Mouse (Mus musculus): ENCODE data around the gene Eps15l1.

Eps15l1 gene

DNA sequence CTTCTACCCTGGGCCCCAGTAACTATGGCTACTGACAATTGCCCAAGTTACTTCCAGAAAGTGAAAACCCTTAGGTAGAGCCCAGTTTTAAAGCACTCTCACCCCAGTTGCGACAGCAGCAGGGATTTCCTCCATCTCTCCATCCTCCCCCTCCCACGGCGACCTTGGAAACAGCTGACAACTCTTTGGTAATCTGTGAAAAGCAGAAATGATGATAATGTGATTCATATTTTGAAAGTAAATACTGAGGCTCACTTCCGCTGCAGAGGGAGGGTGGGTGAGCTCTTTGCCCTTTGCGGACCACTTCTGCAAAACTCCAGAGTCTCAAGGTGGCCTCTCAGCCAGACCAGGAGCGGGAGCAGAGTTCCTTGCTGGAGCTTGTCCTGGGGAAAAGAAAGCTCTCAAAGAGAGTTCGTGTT is 98.8 kb downstream of the Eps15l1 start:
- ATAC-seq (ENCODE audit: insufficient number of reproducible peaks, low FRiP score, low TSS enrichment) = no peak

DNA sequence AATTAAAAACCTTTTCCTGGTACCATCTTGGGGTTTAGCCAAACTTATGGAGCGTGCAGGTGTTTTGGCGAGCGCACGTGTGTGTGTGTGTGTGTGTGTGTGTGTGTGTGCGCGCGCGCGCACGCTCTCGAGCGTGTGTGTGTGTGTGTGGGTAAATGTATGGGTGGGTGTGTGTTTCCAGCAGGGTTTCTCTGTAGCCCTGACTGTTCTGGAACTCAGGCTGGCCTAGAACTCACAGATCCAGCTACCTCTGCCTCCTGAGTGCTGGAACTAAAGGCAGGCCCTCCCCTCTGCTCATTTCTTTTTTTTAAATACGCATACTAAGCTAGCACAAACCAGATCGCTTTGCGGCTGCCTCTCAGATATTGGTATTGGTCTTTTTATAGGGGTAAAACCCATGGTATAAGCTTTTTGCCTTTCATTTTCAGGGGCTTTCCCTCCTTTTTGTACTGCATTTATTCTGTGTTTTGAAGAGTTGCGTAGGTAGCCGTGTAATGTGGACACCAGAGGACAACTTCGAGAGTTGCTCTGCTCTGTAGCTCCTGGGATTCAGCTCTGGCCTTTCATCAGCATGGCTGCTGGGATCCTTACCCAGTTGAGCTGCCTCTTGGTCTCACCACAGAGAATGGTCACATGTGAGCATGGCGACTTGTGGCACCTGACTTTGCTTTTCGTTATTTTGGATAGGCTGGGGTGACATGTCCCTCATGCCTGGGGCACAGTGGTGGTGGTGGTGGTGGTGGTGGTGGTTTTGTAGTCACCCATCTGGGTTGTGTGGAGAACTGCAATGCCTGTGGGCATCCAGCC is 99.4 kb downstream of the Eps15l1 start:
- no peak for ATAC-seq (ENCODE audit: insufficient number of reproducible peaks, low FRiP score, low TSS enrichment)

DNA sequence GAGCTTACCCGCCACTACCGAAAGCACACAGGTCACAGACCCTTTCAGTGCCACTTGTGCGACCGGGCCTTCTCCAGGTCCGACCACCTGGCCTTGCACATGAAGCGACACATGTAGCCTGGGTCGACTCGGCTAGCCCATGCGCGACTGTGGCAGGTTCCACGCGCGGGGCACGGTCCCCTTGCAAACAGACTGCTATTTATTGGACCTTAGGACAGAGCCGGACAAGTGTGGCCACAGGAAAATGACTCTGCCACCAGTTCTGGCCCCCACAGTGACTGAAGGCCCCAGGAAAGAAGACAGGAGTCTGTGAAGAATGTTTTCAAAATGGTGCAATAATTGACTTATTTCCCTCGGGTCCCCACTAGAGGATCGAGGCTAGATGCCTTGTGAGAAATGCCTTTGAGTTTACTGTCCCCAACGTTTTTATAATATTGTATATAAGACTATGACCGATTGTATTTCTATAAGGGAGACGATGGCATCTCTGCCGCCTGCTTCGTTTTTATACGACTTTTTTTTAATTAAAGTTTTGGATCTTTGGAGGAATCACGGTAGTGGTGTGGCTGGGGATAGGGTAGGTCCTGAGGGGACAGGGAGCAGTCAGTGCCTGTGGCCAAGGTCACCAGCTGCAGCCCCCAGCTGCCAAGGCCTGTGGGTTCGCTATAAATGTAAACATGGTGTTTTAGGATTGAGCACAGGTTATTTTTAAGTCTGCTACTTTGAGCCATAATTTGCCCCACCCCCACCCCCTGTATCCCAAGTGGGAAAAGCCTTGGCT is 100.3 kb downstream of the Eps15l1 start:
- no peak for ATAC-seq (ENCODE audit: insufficient number of reproducible peaks, low FRiP score, low TSS enrichment)

DNA sequence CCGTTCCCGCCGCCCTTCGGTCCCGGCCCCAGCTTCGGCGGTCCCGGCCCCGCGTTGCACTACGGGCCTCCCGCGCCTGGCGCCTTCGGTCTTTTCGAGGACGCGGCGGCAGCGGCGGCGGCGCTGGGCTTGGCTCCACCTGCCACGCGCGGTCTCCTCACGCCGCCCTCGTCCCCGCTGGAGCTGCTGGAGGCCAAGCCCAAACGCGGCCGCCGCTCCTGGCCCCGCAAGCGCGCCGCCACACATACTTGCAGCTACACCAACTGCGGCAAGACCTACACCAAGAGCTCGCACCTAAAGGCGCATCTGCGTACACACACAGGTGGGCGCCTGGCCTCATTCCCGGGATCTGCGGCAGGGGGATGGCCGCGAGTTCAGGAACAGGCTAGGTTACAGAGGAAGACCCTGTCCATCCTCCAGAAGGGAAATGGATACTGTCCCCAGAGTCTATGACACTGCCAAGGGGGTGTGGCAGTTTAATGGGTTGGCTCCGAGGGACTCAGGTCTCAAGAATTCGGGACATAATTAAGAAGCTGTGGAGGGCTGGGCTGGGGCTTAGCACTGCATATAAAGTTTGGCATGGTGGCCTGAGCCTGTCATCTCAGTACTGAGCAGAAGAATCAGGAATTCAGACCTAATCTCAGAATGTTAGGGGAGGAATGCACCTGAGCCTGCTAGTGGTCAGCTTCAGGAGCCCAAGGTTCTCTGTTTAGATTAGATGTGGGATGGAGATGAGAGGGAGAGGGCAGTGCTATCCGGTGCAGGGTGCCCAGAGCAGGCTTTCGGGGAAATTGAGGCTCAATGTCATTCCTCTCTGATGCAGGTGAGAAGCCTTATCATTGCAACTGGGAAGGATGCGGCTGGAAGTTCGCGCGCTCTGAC is 101.1 kb downstream of the Eps15l1 start:
- ATAC-seq (ENCODE audit: insufficient number of reproducible peaks, low FRiP score, low TSS enrichment) = no peak

DNA sequence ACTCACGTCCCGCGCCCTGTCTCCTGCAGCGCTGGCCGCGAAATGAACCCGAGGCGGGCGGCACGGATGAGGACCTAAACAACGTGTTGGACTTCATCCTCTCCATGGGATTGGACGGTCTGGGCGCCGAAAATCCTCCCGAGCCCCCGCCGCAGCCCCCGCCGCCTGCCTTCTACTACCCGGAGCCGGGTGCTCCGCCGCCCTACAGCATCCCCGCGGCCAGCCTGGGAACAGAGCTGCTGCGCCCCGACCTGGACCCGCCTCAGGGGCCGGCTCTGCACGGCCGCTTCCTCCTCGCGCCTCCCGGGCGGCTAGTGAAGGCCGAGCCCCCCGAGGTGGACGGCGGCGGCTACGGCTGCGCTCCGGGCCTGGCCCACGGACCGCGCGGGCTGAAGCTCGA is 101.9 kb downstream of the Eps15l1 start:
- no peak for ATAC-seq (ENCODE audit: insufficient number of reproducible peaks, low FRiP score, low TSS enrichment)

DNA sequence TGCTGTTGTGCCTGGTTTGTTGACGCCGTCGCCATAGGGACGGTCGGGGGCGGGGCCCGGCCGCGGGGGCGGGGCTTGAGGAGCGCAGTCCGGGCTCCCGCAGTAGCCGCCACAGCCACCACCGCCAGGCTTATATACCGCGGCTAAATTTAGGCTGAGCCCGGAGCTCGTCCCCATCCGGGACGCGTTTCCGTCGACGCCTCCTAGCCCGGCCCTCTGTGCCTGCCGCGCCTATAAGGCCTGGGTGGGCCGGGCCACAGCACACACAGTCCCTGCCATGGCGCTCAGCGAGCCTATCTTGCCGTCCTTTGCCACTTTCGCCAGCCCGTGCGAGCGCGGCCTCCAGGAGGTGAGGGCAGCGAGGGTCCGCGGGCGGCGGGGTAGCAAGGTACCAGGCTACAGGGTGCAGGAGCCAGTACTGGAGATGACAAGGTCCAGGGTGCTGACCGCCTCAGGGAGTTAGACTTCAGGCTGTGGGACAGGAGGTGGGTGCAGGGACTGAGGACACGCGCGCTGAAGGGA is 102.4 kb downstream of the Eps15l1 start, which contains the start of gene Klf2:
Klf2 (plus strand) TSS at position 233 of the 522 bp plus-strand sequence.
- peak; percentile 59 for ATAC-seq (ENCODE audit: insufficient number of reproducible peaks, low FRiP score, low TSS enrichment)

DNA sequence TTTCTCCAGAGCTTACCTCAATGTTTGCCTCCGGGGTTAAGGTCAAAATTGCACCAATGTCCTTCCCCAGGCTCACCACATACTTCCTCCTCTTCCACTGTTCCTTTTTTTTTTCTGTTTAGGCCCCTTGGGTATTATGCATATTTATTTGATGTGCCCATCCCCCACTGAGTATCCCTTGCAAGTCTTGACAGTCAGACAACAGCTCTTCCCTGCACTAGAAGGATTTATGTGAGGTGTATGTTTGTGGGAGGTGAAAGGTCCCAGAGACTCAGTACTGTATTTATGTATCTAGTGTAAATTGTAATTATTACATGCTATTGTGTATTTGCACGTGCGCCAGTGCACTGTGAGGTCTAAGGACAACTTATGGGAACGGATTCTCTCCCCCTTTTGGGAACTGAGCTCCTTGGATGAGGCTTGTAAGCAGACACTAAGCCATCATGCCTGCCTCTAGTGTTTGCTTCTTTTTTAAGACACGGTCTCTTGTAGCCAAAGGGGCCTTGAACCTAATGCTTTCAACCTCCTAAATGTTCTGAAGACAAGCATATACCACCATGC is 103.4 kb downstream of the Eps15l1 start:
- no peak for ATAC-seq (ENCODE audit: insufficient number of reproducible peaks, low FRiP score, low TSS enrichment)

DNA sequence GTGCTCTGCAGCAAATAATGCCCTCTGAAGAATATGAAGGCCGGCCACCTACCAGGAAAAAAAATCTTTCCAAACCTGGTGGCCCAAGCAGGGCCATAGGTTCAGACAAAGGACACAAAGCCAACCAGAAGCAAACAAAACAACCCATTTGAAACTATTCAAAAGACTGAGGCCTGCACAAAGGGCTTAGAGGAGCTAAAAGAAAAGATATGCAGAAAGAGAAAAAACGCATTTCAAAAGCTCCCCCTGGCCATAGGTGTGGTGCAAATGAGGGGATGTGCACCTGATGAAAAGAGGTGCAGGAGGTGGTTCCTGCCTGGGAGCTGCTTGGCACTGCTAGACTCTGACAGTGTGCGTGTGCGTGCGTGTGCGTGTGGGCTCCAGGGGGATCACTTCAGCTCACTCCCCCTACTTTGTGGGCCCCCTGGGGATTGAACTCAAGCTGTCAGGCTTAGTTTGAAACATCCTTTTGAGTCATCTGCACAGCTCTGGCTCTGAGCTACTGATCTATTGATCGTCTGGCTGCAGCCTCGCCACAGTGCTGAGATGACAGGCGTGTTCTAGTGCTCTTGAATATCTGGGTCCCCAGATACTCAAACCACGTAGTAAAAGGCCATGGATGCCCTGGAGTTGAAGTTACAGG is 105.1 kb downstream of the Eps15l1 start:
- no peak for ATAC-seq (ENCODE audit: insufficient number of reproducible peaks, low FRiP score, low TSS enrichment)

DNA sequence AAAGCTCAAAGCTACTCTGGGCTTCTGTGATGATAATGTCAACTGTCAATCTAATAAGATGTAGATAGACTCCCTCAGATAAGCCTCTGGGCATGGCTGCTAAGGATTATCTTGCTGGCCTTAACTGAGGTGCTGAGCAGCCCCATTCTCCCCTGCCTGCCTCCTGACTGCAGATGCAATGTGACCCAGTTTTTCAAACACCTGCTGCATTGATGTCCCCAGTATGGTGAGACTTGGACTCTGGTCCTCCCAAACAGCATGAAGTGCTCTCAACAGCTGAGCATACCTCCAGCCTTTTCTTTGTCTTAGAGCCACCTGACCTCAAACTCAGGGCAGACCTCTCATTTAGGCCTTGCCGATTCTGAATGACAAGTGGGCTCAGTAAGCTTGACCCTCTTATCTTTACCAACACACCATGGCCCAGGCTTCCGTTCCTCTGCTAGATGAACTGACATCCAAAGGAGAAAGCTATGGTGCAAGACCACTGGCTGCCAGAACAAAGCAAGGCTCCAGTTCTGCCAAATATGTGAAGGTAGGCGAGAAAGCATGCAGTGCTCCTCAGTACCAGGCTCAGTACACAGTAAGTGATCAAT is 108.2 kb downstream of the Eps15l1 start:
- ATAC-seq (ENCODE audit: insufficient number of reproducible peaks, low FRiP score, low TSS enrichment) = no peak

DNA sequence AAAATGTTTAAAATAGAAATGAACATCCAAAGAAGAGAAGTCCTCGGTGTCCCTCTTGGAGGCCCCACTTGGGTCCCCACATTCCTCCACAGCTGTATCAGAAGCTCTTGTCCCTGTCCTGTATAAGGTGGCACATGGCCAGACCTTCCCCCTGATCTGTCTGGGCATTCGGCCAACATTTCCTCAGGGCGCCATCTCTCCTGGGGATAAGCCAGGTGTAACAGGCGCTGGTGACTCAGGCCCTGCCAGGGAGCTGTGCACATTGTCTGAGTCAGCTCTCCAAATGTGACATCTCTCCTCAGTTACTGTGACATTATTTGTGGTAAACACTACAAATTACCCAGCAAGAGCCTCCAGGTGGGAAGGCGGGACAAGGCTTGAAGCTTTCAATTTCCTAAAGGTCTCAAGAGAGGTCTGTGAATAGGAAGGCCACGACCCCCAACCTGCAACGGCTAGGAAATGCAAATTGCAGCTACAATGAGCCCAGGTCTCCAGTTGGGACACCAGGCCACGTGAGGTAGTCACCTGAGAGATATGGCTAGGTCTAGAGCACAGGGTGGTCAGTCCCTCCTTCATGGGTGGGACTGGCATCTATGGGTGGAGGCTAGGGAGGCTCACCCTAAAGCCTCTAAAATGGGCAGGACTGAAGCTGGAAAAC is 110.3 kb downstream of the Eps15l1 start:
- peak; percentile 86 for ATAC-seq (ENCODE audit: insufficient number of reproducible peaks, low FRiP score, low TSS enrichment)

DNA sequence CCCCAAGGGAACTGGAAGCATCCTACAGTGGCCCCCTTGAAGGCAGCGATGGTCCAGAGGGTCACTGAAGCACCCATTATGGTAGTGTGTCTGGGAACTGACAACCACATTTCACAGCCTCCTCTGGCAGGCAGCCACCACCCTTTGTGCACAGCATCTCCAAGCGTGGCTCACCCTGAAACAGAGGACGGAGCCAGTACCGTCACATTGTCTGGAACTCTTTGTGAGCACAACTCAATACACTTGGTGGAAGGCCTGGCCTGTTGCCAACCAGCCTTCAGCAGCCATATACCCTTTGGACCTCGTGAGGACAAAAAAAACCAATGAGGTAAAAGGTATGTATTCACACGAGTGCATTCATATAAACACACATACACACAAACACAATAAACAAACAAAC is 113.0 kb downstream of the Eps15l1 start:
- no peak for ATAC-seq (ENCODE audit: insufficient number of reproducible peaks, low FRiP score, low TSS enrichment)

DNA sequence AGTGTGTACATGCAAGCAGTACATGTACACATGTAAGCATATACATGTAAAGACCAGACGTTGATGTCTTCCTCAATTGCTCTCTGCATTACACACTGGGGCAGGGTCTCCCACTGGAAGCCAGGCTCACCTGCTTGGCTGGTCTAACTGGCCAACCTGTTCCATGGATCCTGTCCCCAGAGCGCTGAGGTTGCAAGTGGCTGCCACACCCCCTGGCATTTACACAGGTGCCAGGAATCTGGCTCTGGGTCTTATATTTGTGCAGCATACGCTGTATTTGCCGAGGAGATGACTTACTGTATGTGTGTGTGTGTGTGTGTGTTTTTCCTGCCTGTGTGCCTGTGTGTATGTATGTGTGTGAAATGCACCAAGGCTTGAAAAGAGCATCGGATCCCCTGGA is 114.3 kb downstream of the Eps15l1 start:
- no peak for ATAC-seq (ENCODE audit: insufficient number of reproducible peaks, low FRiP score, low TSS enrichment)

DNA sequence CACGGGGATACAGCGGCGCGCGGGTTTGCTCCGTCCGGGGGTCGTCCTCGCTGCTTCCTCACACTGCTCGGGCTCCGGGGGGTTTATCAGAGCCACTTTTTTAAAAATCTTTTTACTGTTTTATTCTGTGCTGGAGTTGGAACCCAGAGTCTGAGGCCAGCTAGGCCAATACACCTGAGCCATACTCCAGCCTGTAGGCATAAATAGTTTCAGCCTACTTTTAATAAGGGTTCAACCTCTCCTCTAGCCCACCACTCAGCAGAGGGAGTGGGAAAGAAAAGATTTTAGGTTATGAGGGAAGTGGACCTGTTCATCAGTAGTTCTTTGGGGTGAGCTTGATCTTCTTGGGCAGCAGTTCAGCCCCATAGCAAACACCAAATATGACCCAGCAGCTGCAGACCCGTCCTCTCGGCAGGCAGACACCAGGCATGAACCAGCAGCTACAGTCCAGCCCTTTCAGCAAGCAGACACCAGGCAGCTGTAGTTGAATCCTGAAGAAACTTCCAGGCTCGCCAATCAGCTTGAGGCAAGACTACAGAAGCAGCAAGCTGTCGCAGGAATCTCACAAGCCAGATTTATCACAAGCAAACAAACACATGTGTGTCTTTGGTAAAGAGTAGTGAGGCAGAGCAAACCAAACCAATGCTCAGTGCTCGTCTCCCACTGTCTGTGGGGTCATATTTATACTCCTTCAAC is 115.9 kb downstream of the Eps15l1 start, which contains the start of gene Gm10282:
Gm10282 (minus strand) TSS at position 51 of the 696 bp plus-strand sequence.
- ATAC-seq (ENCODE audit: insufficient number of reproducible peaks, low FRiP score, low TSS enrichment) = no peak

DNA sequence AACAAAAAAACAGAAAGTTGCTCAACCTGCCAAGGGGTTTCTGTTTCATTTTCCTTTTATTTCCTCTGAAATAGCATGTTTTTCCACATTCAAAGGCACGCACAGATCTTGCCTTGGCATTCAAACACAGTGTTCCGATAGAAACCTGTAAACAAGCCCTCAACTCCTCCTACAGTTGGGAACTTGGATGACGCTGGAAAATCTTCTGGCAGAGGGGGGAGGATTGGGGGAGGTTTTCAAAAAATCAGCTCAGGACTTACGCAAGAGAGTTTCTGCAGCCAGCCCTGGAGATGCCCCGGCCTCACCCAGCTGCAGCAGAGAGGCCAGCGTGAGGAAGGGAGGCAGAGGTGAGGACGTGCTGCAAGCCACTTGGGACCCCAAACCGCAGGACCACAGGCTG is 117.6 kb downstream of the Eps15l1 start:
- ATAC-seq (ENCODE audit: insufficient number of reproducible peaks, low FRiP score, low TSS enrichment) = no peak

DNA sequence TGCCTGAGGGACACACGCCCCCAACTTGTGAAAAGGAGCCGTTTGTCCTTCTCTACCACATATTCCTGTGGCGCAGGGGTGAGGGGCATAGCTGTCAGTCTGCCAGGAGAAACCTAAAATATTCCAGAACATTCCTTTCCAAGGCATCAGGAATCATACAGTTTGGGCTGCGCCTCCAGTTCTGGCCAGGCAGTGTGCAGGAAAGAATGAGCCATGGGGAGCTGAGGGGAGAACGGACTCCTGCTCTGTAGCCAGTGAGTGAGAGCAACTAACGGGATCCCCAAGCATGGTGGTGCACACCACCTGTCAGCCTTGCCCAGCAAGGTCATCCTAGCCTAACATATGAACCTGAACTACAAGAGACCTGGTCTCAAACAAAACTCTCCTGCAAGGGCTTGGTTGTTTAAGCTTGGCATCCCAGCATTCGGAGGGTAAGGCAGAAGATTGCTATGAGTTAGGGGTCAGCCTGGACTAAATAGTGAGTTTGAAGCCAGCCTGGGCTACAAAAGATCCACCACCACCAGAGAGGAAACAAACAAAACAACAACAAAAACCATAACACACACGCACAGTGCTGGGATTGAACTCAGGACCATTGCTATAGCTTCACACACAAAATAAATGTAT is 118.2 kb downstream of the Eps15l1 start:
- ATAC-seq (ENCODE audit: insufficient number of reproducible peaks, low FRiP score, low TSS enrichment) = no peak

DNA sequence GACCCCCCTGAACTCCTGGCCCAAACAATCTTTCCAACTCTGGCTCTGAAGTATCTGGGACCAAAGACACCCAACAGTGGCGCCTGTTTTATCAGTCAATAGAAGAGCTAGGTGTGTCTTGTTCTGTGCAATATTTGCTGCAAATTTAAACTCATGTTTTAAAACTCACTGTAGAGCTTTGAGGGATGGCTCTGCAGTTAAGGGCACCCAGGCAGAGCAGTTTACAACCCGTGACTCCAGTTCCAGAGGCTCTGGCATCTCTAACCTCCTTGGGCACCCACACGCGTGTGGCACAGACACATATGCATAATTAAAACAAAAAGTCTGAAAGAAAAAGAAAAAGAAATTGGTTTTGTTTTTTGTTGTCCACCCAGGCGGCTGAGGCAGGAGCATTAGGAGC is 119.8 kb downstream of the Eps15l1 start:
- ATAC-seq (ENCODE audit: insufficient number of reproducible peaks, low FRiP score, low TSS enrichment) = no peak

DNA sequence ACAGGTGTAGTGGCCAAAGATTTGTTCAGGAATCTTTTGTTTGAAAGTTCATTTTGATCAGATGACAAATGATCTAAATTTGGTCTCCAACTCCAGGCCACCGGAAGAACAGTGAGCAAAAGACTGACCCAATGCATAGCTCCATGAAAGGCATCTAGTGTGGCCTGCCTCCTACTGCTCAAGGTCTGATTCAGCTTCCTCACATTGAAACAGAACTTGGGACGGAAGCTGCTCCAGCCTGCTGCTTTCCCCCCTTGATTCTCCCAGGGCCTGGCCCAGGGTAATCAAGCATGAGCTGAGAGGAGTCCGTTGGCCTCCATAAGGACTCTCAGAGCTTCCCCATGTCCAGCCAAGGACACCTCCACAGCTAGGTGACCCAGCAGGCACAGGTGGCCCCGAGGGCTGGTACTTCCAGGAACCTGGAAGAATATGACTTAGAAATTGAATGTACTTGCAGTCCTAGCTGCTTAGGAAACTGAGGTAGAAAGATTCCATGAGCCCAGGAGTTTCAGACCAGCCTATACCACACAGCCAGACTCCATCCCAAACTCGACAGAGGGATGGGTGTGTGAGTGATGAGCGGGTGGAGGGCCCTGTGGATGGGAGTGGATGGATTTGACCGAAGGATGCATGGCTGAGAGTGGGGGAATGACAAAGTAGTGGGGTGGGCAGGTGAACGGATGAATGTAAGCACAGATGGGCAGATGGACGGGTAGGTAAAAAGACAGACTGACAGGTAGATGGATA is 120.4 kb downstream of the Eps15l1 start:
- ATAC-seq (ENCODE audit: insufficient number of reproducible peaks, low FRiP score, low TSS enrichment) = no peak
